Mouse (Mus musculus): ENCODE data around the gene F11.

- TF ChIP-seq TAL1 (conservative IDR thresholded peaks at IDR 0.05; ENCODE audit: low read depth, low read length) (no peak), CTCF (IDR thresholded peaks at IDR 0.05; ENCODE audit: low read depth, low read length) (no peak), POLR2AphosphoS5 (IDR thresholded peaks at IDR 0.05; ENCODE audit: insufficient replicate concordance, low read depth, low read length) (no peak)
These were observed 33.4 kb upstream of the F11 start for GRCm38 (mm10) chr8:45295276-45295675.
